Mouse (Mus musculus) lung, embryonic 14.5 days (tissue): ENCODE measurements around the gene Gm44790. TPM values are rescaled to one million over a fixed set of nuclear protein-coding genes. Genes with fewer than 3 reads are reported as not detected.

Source experiments
- ATAC-seq: fragments of 200-750 bp; cut with Nextera tagmentation; 2 replicates; pipeline ENCODE4 v1.8.0; 2017; ENCODE audit warnings: mild to moderate bottlenecking, moderate TSS enrichment, moderate library complexity; ENCODE audit not compliant: insufficient read depth
- DNase-seq: peaks from one replicate; pipeline ENCODE4 v3.0.0-alpha.2; 2015
- H3K27ac ChIP-seq: fragments of 300-500 bp; sonication (generic); 2 replicates; pipeline ENCODE4 v1.5.1; 2014; ENCODE audit warnings: low read depth, mild to moderate bottlenecking, moderate library complexity
- H3K27me3 ChIP-seq: fragments of 300-500 bp; sonication (generic); 2 replicates; pipeline ENCODE4 v1.6.1; 2014; ENCODE audit warnings: low read length, control low read depth; ENCODE audit not compliant: insufficient read depth
- H3K36me3 ChIP-seq: fragments of 300-500 bp; sonication (generic); 2 replicates; pipeline ENCODE4 v1.6.1; 2014; ENCODE audit warnings: control low read depth; ENCODE audit not compliant: insufficient read depth
- H3K4me1 ChIP-seq: fragments of 300-500 bp; sonication (generic); 2 replicates; pipeline ENCODE4 v1.6.1; 2014; ENCODE audit warnings: antibody characterized with exemption, control low read depth; ENCODE audit not compliant: insufficient read depth
- H3K4me2 ChIP-seq: fragments of 300-500 bp; sonication (generic); 2 replicates; pipeline ENCODE4 v1.6.1; 2014; ENCODE audit warnings: mild to moderate bottlenecking
- H3K4me3 ChIP-seq: fragments of 300-500 bp; sonication (generic); 2 replicates; pipeline ENCODE4 v1.5.1; 2014; ENCODE audit warnings: low read depth, low read length
- H3K9ac ChIP-seq: fragments of 300-500 bp; sonication (generic); 2 replicates; pipeline ENCODE4 v1.6.1; 2014
- H3K9me3 ChIP-seq: fragments of 300-500 bp; sonication (generic); 2 replicates; pipeline ENCODE4 v1.6.1; 2016; ENCODE audit warnings: low read depth, low read length, control low read depth
- CTCF ChIP-seq: IDR thresholded peaks from 2 replicates; pipeline ENCODE4 v1.5.1; 2016; ENCODE audit warnings: antibody characterized with exemption, low read depth
- WGBS: fragments of 180-500 bp; shearing (Covaris S2); extraction: QIAGEN DNeasy Blood & Tissue Kit; methylation state at CpG from one replicate; pipeline ENCODE4 v1.1.7; 2014; 5-methylcytosine and 5-hydroxymethylcytosine counted together
- polyA plus RNA-seq: library from polyadenylated mRNA; unstranded; fragments of >200 nt; fragmentation: Nextera tagmentation; extraction: Ambion mirVana; gene quantifications from 2 replicates; pipeline ENCODE4 v1.2.1, GENCODE M21; 2014

The Gm44790 gene
- polyA plus RNA-seq, 1 experiment from 2014 or later: 0.72 TPM

DNA sequence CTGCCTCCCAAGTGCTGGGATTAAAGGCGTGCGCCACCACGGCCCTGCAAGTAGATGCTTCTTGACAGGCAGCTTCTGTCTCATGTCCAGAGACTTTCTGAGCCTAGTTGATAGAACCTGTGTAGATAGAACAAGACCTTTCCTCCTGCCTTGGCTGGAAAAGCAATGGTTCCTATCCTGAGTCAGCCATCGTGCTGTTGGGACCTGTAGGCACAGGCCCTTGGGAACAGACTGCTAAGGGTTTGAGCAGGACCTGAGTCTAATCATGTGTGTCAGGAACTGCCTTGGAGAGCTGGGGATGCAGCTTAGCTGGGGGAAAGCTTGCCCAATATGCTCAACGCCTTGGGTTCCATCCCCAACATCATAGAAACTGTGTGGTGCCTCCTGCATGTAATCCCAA is 47.6 kb downstream of the Gm44790 start:
- Histone ChIP-seq H3K9ac (no peak overlapping the region), H3K4me3 (no peak overlapping the region), H3K27me3 (no peaks in the 10 kb centered on the region), H3K36me3 (peaks cover 13% of the 10 kb centered on the region; the same call in 1 of the 2 replicates), H3K4me1 (peaks cover 10% of the 10 kb centered on the region; the same call in 1 of the 2 replicates), H3K27ac (no peak overlapping the region; the same call in 1 of the 2 replicates), H3K9me3 (no peaks in the 10 kb centered on the region), H3K4me2 (no peak overlapping the region)
- ATAC-seq (no peak), DNase-seq (no peak)
- 93% methylated on average over 5 of the region's 5 CpGs for WGBS
- no peak for TF ChIP-seq CTCF

DNA sequence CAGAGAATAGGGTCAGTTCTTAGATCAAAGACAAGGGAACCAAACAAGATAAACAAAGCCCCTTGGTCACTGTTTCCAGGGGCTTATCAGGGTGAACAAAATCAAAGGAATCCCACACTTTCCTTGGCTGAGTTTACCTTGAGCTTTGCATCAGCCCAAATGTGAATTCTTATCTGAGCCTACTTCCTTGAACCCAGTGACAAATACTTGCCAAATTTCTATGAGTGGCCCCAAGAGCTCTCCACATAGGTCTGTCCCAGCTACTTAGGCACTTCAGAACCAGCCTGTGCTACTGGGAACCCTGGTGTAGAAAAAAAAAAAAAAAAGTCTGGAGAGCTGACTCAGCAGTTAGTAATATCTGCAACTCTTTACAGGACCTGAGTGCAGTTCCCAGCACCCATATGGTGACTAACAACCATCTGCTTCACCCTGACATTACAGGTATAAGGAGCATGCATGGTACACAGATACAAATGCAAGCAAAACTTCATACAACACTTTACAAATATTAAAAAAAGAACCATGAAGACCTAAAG is 48.3 kb downstream of the Gm44790 start:
- no peak for ATAC-seq
- Histone ChIP-seq H3K27ac (peak overlapping the region; percentile 58; the same call in 1 of the 2 replicates), H3K9ac (no peak overlapping the region), H3K27me3 (no peaks in the 10 kb centered on the region), H3K36me3 (peaks cover 8% of the 10 kb centered on the region; the same call in 1 of the 2 replicates), H3K4me1 (peaks cover 10% of the 10 kb centered on the region; the same call in 1 of the 2 replicates), H3K4me2 (no peak overlapping the region), H3K4me3 (no peak overlapping the region), H3K9me3 (no peaks in the 10 kb centered on the region)
- no peak for DNase-seq
- no peak for TF ChIP-seq CTCF

DNA sequence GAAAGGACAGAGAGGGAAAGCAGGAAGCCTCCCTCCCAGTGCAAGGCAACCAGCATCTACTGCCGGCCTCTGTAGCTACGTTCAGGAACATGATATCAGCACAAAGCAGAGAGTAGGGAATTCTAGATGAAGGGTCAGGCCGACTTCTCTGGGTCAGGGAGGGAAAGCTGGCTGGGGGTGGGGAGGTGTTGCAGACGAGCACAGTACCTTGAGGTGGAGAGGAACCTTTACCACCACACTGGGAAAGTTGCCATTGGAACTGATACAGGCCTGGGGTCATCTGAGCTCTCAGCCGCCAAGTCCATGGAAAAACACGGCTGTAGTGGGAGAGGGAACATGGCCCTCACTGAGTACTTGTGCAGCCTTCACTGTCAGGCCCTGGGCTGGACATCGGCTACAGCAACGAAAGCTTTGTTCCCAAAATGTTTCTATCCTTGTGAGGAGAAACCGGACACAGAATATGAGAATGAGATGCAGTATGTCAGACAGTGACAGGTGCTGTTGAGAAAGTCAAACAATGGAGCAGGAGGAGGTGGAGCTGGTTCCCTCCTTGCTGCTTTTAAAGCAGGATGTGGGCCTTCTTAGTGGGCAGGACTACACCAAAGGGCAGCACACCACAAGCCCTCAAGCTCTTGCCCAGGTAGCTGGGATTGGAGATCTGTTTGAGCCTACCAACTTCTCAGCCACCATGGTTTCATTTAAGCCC is 49.2 kb downstream of the Gm44790 start:
- Histone ChIP-seq H3K4me1 (peaks cover 17% of the 10 kb centered on the region), H3K4me3 (no peak overlapping the region), H3K4me2 (no peak overlapping the region), H3K36me3 (no peaks in the 10 kb centered on the region), H3K9me3 (no peaks in the 10 kb centered on the region), H3K27me3 (no peaks in the 10 kb centered on the region), H3K27ac (peak overlapping the region; percentile 58; the same call in 1 of the 2 replicates), H3K9ac (no peak overlapping the region; the same call in 1 of the 2 replicates)
- no peak for TF ChIP-seq CTCF
- 38% methylated on average over 9 of the region's 9 CpGs for WGBS
- ATAC-seq: no peak
- DNase-seq: no peak

DNA sequence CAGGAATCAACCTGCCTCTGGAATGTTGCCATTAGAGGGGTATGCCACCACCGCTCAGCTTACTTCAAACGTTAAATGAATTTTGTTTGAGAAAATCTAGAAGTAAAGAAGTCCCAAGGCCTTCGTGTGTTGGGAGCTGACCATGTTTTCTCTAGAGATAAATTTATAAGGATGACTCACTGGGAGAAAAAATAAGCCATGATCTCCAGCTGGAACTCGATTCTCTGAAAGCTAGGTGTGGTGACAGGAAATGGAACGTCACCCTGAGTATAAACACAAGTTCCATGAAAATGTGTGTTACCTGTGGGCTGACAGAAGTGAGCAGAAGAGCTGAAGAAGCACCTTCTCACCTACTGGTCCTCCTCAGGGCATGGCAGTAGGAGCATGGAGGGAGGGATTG is 50.5 kb downstream of the Gm44790 start:
- Histone ChIP-seq H3K27me3 (no peaks in the 10 kb centered on the region), H3K4me1 (peaks cover 22% of the 10 kb centered on the region), H3K9me3 (no peaks in the 10 kb centered on the region), H3K4me2 (no peak overlapping the region), H3K9ac (no peak overlapping the region), H3K4me3 (no peak overlapping the region), H3K27ac (peak overlapping the region; percentile 48; the same call in 1 of the 2 replicates), H3K36me3 (no peaks in the 10 kb centered on the region)
- TF ChIP-seq CTCF: no peak
- DNase-seq (no peak), ATAC-seq (no peak)
- WGBS: 60% methylated on average over 5 of the region's 5 CpGs

DNA sequence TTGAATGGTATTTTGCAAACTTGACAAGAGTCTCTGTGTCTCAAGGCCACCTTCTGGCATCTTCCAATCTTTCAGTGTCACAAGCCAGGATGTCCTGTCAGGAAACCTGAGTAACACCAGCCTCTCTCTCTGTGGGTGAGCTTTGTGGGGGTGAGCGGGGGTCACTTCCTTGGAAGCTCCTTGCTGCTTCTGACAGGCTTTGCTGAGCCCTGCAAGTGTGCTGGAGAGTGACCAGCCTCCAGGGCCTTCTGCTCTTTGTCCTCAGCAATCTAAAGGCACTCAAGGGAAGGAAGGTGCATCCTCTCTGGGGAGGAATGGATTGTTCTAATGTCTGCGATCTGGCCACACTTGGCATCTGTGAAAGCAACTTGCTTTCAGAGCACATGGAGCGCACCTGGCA is 52.9 kb downstream of the Gm44790 start:
- peak overlapping the region; percentile 93 for H3K27ac ChIP-seq
- H3K4me1 ChIP-seq: peaks cover 15% of the 10 kb centered on the region
- ATAC-seq: no peak
- H3K4me3 ChIP-seq: no peak overlapping the region
- DNase-seq: peak; percentile 48
- H3K4me2 ChIP-seq: no peak overlapping the region
- H3K36me3 ChIP-seq: no peaks in the 10 kb centered on the region
- no peaks in the 10 kb centered on the region for H3K9me3 ChIP-seq
- 59% methylated on average over 3 of the region's 3 CpGs for WGBS
- H3K9ac ChIP-seq: no peak overlapping the region
- H3K27me3 ChIP-seq: no peaks in the 10 kb centered on the region
- no peak for TF ChIP-seq CTCF

DNA sequence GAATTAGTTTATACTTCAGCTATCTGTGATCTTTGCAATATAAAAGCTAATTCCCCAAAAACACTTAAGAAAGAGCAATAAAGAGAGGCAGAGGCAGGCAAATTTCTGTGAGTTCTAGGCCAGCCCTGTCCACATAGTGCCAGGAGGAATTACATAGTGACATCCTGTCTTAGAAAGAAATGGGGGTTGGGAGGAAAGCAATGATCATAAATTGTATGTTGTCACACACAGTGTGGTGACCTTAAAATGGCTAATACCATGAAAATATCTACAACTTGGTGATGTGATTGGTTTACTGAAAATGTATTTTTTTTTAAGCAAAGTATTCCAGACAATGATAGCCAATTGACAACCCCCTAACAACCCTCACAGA is 53.3 kb downstream of the Gm44790 start:
- Histone ChIP-seq H3K4me1 (peaks cover 12% of the 10 kb centered on the region), H3K27ac (peak overlapping the region; percentile 93), H3K4me3 (no peak overlapping the region), H3K36me3 (no peaks in the 10 kb centered on the region), H3K27me3 (no peaks in the 10 kb centered on the region), H3K9ac (no peak overlapping the region), H3K9me3 (no peaks in the 10 kb centered on the region), H3K4me2 (peak overlapping the region; percentile 54)
- ATAC-seq: no peak
- peak; percentile 49 for DNase-seq
- no peak for TF ChIP-seq CTCF

DNA sequence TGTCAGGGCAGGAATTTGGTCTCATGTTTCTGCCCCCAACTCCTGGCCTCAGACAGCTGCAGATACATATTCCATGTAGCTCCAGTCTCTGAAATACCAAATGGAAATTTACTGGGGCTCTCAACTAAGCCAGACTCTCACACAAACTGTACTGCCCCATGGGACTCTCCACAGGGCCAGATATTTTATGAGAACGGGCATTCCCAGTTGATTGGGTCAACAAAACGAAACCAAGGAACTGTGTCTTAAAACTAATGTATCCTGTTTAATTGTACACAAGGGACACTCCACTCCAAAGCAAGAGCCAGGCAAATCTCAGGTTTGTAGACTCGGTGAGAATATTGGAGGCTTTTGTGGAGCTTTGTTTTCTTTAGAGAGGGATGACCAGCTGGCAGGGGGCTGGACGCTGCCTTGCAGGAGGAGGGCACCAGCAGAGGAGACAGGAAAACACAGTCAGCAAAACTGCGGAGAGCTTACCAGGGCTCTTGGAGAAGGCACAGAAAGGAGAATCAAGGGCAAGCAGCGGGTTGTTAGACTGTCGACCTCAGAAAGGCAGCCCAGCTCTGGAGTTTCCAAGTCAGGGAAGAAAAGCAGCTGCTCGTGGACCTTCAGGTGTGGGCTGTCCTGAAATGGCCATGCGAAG is 53.9 kb downstream of the Gm44790 start:
- H3K4me3 ChIP-seq: peak overlapping the region; percentile 0; the same call in 1 of the 2 replicates
- no peaks in the 10 kb centered on the region for H3K9me3 ChIP-seq
- ATAC-seq (peak; percentile 33; the same call in 1 of the 2 replicates), DNase-seq (peak; percentile 52)
- H3K9ac ChIP-seq: peak overlapping the region; percentile 36
- H3K27ac ChIP-seq: peak overlapping the region; percentile 93
- H3K4me1 ChIP-seq: peaks cover 12% of the 10 kb centered on the region
- no peaks in the 10 kb centered on the region for H3K36me3 ChIP-seq
- no peak for TF ChIP-seq CTCF
- no peaks in the 10 kb centered on the region for H3K27me3 ChIP-seq
- H3K4me2 ChIP-seq: peak overlapping the region; percentile 54
- WGBS: 17% methylated on average over 9 of the region's 9 CpGs
